Mouse (Mus musculus): Measurements from ENCODE around the gene Pigv.
A peak's percentile ranks its signal among the peaks of the same experiment; 100 is the strongest.

The Pigv gene

GRCm38 (mm10) chr4:133614274-133614761, 58.1 kb downstream of the Pigv start:
- peak; percentile 21 to 49 for DNase-seq (ENCODE audit: low spot score in 2 of 2)

DNA sequence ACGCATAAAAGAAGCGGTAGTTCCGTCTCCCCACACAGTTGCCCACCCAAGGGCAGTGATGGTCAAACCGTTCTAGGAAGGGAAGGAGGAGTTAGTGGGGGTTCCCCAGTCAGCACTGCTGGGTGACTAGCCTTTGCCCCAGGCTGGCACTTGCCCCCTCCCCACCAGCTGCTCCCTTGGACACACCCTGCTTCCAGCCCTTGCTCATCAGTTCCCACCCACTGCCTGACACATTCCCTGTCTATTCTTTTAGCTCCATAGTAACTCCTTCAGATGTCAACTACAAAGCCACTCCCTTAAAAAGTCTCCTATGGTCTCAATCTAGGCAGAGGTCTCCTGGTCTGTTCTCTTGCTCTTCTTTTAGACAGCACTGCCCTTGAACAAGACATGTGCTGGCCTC, 58.6 kb downstream of the Pigv start:
- no peak for DNase-seq (ENCODE audit: low spot score in 2 of 2)

DNA sequence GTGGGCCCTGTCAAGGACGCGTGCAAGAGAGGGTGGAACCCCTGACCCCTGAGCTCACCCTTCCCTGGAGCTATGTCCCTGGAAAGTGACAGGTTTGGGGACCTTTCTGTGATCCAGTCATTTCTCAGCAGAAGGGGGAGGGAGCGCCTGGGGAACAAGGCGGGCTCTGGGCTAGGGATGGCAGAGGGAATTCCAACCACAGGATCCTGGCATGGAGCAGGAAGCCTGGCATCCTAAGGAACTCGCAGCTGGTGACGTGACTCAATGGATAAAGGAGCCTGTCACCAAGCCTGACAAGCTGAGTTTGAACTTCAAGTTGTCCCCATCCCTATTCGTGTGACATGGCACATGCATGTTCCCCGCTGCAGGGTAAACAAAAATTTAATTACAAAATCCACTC, 59.4 kb downstream of the Pigv start:
- no peak for DNase-seq (ENCODE audit: low spot score in 2 of 2)

DNA sequence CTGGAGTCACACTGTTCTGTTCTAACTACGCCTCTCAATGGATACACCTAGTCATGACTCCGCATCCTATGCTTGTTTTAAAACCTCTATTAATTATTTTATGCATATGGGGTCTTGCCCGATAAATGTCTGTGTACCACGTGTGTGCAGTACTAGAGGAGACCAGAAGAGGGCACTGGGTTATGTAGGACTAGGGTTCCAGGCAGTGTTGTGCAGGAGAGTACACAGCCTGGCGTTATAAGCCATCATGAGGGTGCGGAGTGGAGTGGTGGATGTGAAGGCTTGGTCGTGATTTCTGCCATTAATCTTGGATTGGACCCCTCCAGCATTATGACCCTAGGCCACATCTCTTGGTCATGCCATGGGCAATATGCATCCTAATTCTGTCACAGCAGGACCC, 60.0 kb downstream of the Pigv start:
- no peak for DNase-seq (ENCODE audit: low spot score in 2 of 2)

- DNase-seq (ENCODE audit: low spot score in 2 of 2): no peak
These were observed 60.6 kb downstream of the Pigv start for GRCm38 (mm10) chr4:133611815-133612214.

Measured in frontal cortex, postnatal 14 days (tissue).